Mouse (Mus musculus): ENCODE results near the gene Nr4a1.

The Nr4a1 gene

GRCm38 (mm10) chr15:101287361-101287760, 33.3 kb downstream of the Nr4a1 start:
- DNase-seq: no peak

GRCm38 (mm10) chr15:101290354-101290753, 36.3 kb downstream of the Nr4a1 start:
- DNase-seq: no peak

- no peak for DNase-seq
Observed at GRCm38 (mm10) chr15:101292012-101292411, 37.9 kb downstream of the Nr4a1 start.

- no peak for DNase-seq
Observed at GRCm38 (mm10) chr15:101293025-101293621, 39.1 kb downstream of the Nr4a1 start, which contains the start of gene 6030408B16Rik. Gene 6030408B16Rik (plus strand): TSS chr15:101293212.

GRCm38 (mm10) chr15:101294028-101294894, 40.2 kb downstream of the Nr4a1 start:
- no peak for DNase-seq

GRCm38 (mm10) chr15:101295106-101295505, 41.0 kb downstream of the Nr4a1 start:
- no peak for DNase-seq

GRCm38 (mm10) chr15:101295616-101296015, 41.5 kb downstream of the Nr4a1 start:
- DNase-seq: no peak

- no peak for DNase-seq
Observed at GRCm38 (mm10) chr15:101296091-101296490, 42.0 kb downstream of the Nr4a1 start.

GRCm38 (mm10) chr15:101297988-101298387, 43.9 kb downstream of the Nr4a1 start:
- no peak for DNase-seq

- DNase-seq: no peak
Observed at GRCm38 (mm10) chr15:101298550-101298949, 44.5 kb downstream of the Nr4a1 start.

GRCm38 (mm10) chr15:101299480-101299960, 45.5 kb downstream of the Nr4a1 start:
- DNase-seq: no peak

GRCm38 (mm10) chr15:101300128-101300527, 46.1 kb downstream of the Nr4a1 start:
- no peak for DNase-seq

GRCm38 (mm10) chr15:101302201-101302600, 48.1 kb downstream of the Nr4a1 start:
- no peak for DNase-seq

- DNase-seq: no peak
Observed at GRCm38 (mm10) chr15:101303830-101304229, 49.8 kb downstream of the Nr4a1 start.

- DNase-seq: no peak
Observed at GRCm38 (mm10) chr15:101306459-101306858, 52.4 kb downstream of the Nr4a1 start.

- DNase-seq: no peak
Observed at GRCm38 (mm10) chr15:101308440-101309348, 54.6 kb downstream of the Nr4a1 start.

- DNase-seq: no peak
Observed at GRCm38 (mm10) chr15:101309493-101309892, 55.4 kb downstream of the Nr4a1 start.

- DNase-seq: no peak
Observed at GRCm38 (mm10) chr15:101311087-101311770, 57.2 kb downstream of the Nr4a1 start.

- DNase-seq: no peak
Observed at GRCm38 (mm10) chr15:101312006-101312405, 57.9 kb downstream of the Nr4a1 start.

- no peak for DNase-seq
Observed at GRCm38 (mm10) chr15:101315378-101315777, 61.3 kb downstream of the Nr4a1 start.

GRCm38 (mm10) chr15:101315832-101316231, 61.8 kb downstream of the Nr4a1 start:
- DNase-seq: peak; percentile 76 to 81

- DNase-seq: peak in 1 of 2 experiments; percentile 13
Observed at GRCm38 (mm10) chr15:101316279-101316912, 62.3 kb downstream of the Nr4a1 start.

All from spleen, adult 18-20 months (tissue).